Mouse (Mus musculus): ENCODE results near the gene Nt5c2. TPM values are rescaled to one million over a fixed set of nuclear protein-coding genes. Genes with fewer than 3 reads are reported as not detected.

Nt5c2 gene
- polyA plus RNA-seq, 1 experiment from 2014 or later = 89.4 TPM

GRCm38 (mm10) chr19:46857277-46857989, 157.5 kb downstream of the Nt5c2 start:
- 57% methylated on average over 9 of the region's 9 CpGs for WGBS
- no peak overlapping the region for H3K9ac ChIP-seq (replicated peaks; ENCODE audit: low read length)
- no peak overlapping the region for H3K4me3 ChIP-seq (ENCODE audit: low read length)
- H3K4me2 ChIP-seq (replicated peaks; ENCODE audit: low read depth, low read length) = no peak overlapping the region
- no peaks in the 10 kb centered on the region for H3K9me3 ChIP-seq (ENCODE audit: low read length)
- H3K27me3 ChIP-seq (ENCODE audit: insufficient read depth, low read length) = no peaks in the 10 kb centered on the region
- H3K4me1 ChIP-seq (ENCODE audit: insufficient read depth, low read length) = peaks cover 16% of the 10 kb centered on the region; the same call in 1 of the 2 replicates
- H3K27ac ChIP-seq (ENCODE audit: low read length) = no peak overlapping the region
- peak; percentile 61; the same call in 1 of the 2 replicates for ATAC-seq (ENCODE audit: low FRiP score, low TSS enrichment)
- no peaks in the 10 kb centered on the region for H3K36me3 ChIP-seq (ENCODE audit: insufficient read depth, low read length)

GRCm38 (mm10) chr19:46856780-46857179, 158.2 kb downstream of the Nt5c2 start:
- Histone ChIP-seq H3K4me1 (ENCODE audit: insufficient read depth, low read length) (peaks cover 16% of the 10 kb centered on the region; the same call in 1 of the 2 replicates), H3K9ac (replicated peaks; ENCODE audit: low read length) (no peak overlapping the region), H3K36me3 (ENCODE audit: insufficient read depth, low read length) (no peaks in the 10 kb centered on the region), H3K9me3 (ENCODE audit: low read length) (no peaks in the 10 kb centered on the region), H3K27ac (ENCODE audit: low read length) (no peak overlapping the region), H3K4me2 (replicated peaks; ENCODE audit: low read depth, low read length) (no peak overlapping the region), H3K4me3 (ENCODE audit: low read length) (no peak overlapping the region), H3K27me3 (ENCODE audit: insufficient read depth, low read length) (no peaks in the 10 kb centered on the region)
- 35% methylated on average over 10 of the region's 10 CpGs for WGBS
- ATAC-seq (ENCODE audit: low FRiP score, low TSS enrichment) = no peak

- Histone ChIP-seq H3K27ac (ENCODE audit: low read length) (no peak overlapping the region), H3K36me3 (ENCODE audit: insufficient read depth, low read length) (no peaks in the 10 kb centered on the region), H3K4me3 (ENCODE audit: low read length) (no peak overlapping the region), H3K4me1 (ENCODE audit: insufficient read depth, low read length) (peaks cover 16% of the 10 kb centered on the region; the same call in 1 of the 2 replicates), H3K9me3 (ENCODE audit: low read length) (no peaks in the 10 kb centered on the region), H3K4me2 (replicated peaks; ENCODE audit: low read depth, low read length) (no peak overlapping the region), H3K9ac (replicated peaks; ENCODE audit: low read length) (no peak overlapping the region), H3K27me3 (ENCODE audit: insufficient read depth, low read length) (no peaks in the 10 kb centered on the region)
- ATAC-seq (ENCODE audit: low FRiP score, low TSS enrichment) = no peak
- WGBS = 44% methylated on average over 6 of the region's 6 CpGs
Measured at GRCm38 (mm10) chr19:46856232-46856631, 158.7 kb downstream of the Nt5c2 start.

GRCm38 (mm10) chr19:46849443-46849997, 165.4 kb downstream of the Nt5c2 start:
- WGBS = 39% methylated on average over 9 of the region's 9 CpGs
- peak; percentile 49; the same call in 1 of the 2 replicates for ATAC-seq (ENCODE audit: low FRiP score, low TSS enrichment)

GRCm38 (mm10) chr19:46848381-46849268, 166.3 kb downstream of the Nt5c2 start:
- H3K27ac ChIP-seq (ENCODE audit: low read length) = peak overlapping the region; percentile 44
- H3K4me1 ChIP-seq (ENCODE audit: insufficient read depth, low read length) = peaks cover 14% of the 10 kb centered on the region
- no peaks in the 10 kb centered on the region for H3K9me3 ChIP-seq (ENCODE audit: low read length)
- no peak for ATAC-seq (ENCODE audit: low FRiP score, low TSS enrichment)
- 67% methylated on average over 14 of the region's 14 CpGs for WGBS
- no peaks in the 10 kb centered on the region for H3K27me3 ChIP-seq (ENCODE audit: insufficient read depth, low read length)
- no peaks in the 10 kb centered on the region for H3K36me3 ChIP-seq (ENCODE audit: insufficient read depth, low read length)
- no peak overlapping the region for H3K4me2 ChIP-seq (replicated peaks; ENCODE audit: low read depth, low read length)
- no peak overlapping the region for H3K9ac ChIP-seq (replicated peaks; ENCODE audit: low read length)
- no peak overlapping the region for H3K4me3 ChIP-seq (ENCODE audit: low read length)

More at GRCm38 (mm10) chr19:46849443-46849997, 165.4 kb downstream of the Nt5c2 start:
- H3K27me3 ChIP-seq (ENCODE audit: insufficient read depth, low read length) = no peaks in the 10 kb centered on the region
- H3K36me3 ChIP-seq (ENCODE audit: insufficient read depth, low read length) = no peaks in the 10 kb centered on the region
- H3K4me2 ChIP-seq (replicated peaks; ENCODE audit: low read depth, low read length) = no peak overlapping the region
- no peaks in the 10 kb centered on the region for H3K9me3 ChIP-seq (ENCODE audit: low read length)
- H3K4me1 ChIP-seq (ENCODE audit: insufficient read depth, low read length) = peaks cover 14% of the 10 kb centered on the region
- H3K27ac ChIP-seq (ENCODE audit: low read length) = peak overlapping the region; percentile 40; the same call in 1 of the 2 replicates
- H3K4me3 ChIP-seq (ENCODE audit: low read length) = no peak overlapping the region
- no peak overlapping the region for H3K9ac ChIP-seq (replicated peaks; ENCODE audit: low read length)

- no peaks in the 10 kb centered on the region for H3K36me3 ChIP-seq (ENCODE audit: insufficient read depth, low read length)
- peaks cover 14% of the 10 kb centered on the region for H3K4me1 ChIP-seq (ENCODE audit: insufficient read depth, low read length)
- no peaks in the 10 kb centered on the region for H3K27me3 ChIP-seq (ENCODE audit: insufficient read depth, low read length)
- H3K27ac ChIP-seq (ENCODE audit: low read length) = no peak overlapping the region
- H3K9ac ChIP-seq (replicated peaks; ENCODE audit: low read length) = no peak overlapping the region
- no peak overlapping the region for H3K4me3 ChIP-seq (ENCODE audit: low read length)
- H3K4me2 ChIP-seq (replicated peaks; ENCODE audit: low read depth, low read length) = no peak overlapping the region
- ATAC-seq (ENCODE audit: low FRiP score, low TSS enrichment) = no peak
- H3K9me3 ChIP-seq (ENCODE audit: low read length) = no peaks in the 10 kb centered on the region
- WGBS = 85% methylated on average over 5 of the region's 5 CpGs
Measured at GRCm38 (mm10) chr19:46846459-46846858, 168.5 kb downstream of the Nt5c2 start.

- WGBS = 83% methylated on average over 7 of the region's 7 CpGs
- ATAC-seq (ENCODE audit: low FRiP score, low TSS enrichment) = no peak
Measured at GRCm38 (mm10) chr19:46846056-46846455, 168.9 kb downstream of the Nt5c2 start.

DNA sequence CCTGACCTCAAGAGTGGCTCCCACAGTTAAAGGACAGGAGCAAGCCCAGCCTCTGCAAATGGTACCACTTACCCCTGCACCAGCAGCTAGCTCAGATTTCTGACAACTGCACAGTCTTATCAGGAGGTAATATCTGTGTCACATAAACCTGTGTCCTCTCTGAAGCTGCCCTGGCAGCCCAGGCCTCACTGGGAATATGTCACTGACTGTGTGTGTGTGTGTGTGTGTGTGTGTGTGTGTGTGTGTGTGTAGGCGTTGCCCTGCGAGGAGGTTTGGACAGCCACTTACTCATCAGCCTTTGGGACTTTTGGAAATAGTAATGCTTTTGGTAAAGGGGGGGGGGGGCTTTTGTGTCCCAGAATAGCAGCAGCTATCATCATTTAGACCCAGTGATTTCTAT, 171.9 kb downstream of the Nt5c2 start:
- no peak overlapping the region for H3K9ac ChIP-seq (replicated peaks; ENCODE audit: low read length)
- H3K36me3 ChIP-seq (ENCODE audit: insufficient read depth, low read length) = no peaks in the 10 kb centered on the region
- no peak overlapping the region for H3K4me3 ChIP-seq (ENCODE audit: low read length)
- H3K27ac ChIP-seq (ENCODE audit: low read length) = no peak overlapping the region
- no peak for ATAC-seq (ENCODE audit: low FRiP score, low TSS enrichment)
- H3K9me3 ChIP-seq (ENCODE audit: low read length) = no peaks in the 10 kb centered on the region
- H3K4me1 ChIP-seq (ENCODE audit: insufficient read depth, low read length) = no peaks in the 10 kb centered on the region
- no peak overlapping the region for H3K4me2 ChIP-seq (replicated peaks; ENCODE audit: low read depth, low read length)
- no peaks in the 10 kb centered on the region for H3K27me3 ChIP-seq (ENCODE audit: insufficient read depth, low read length)
- WGBS = 46% methylated on average over 2 of the region's 2 CpGs

More at GRCm38 (mm10) chr19:46846056-46846455, 168.9 kb downstream of the Nt5c2 start:
- H3K27me3 ChIP-seq (ENCODE audit: insufficient read depth, low read length) = no peaks in the 10 kb centered on the region
- no peak overlapping the region for H3K4me3 ChIP-seq (ENCODE audit: low read length)
- no peak overlapping the region for H3K9ac ChIP-seq (replicated peaks; ENCODE audit: low read length)
- no peaks in the 10 kb centered on the region for H3K9me3 ChIP-seq (ENCODE audit: low read length)
- no peak overlapping the region for H3K4me2 ChIP-seq (replicated peaks; ENCODE audit: low read depth, low read length)
- no peak overlapping the region for H3K27ac ChIP-seq (ENCODE audit: low read length)
- H3K36me3 ChIP-seq (ENCODE audit: insufficient read depth, low read length) = no peaks in the 10 kb centered on the region
- peaks cover 14% of the 10 kb centered on the region for H3K4me1 ChIP-seq (ENCODE audit: insufficient read depth, low read length)

GRCm38 (mm10) chr19:46841016-46841415, 173.9 kb downstream of the Nt5c2 start:
- H3K4me1 ChIP-seq (ENCODE audit: insufficient read depth, low read length) = no peaks in the 10 kb centered on the region
- H3K36me3 ChIP-seq (ENCODE audit: insufficient read depth, low read length) = no peaks in the 10 kb centered on the region
- no peak overlapping the region for H3K27ac ChIP-seq (ENCODE audit: low read length)
- H3K9me3 ChIP-seq (ENCODE audit: low read length) = no peaks in the 10 kb centered on the region
- no peaks in the 10 kb centered on the region for H3K27me3 ChIP-seq (ENCODE audit: insufficient read depth, low read length)
- H3K9ac ChIP-seq (replicated peaks; ENCODE audit: low read length) = no peak overlapping the region
- H3K4me3 ChIP-seq (ENCODE audit: low read length) = no peak overlapping the region
- H3K4me2 ChIP-seq (replicated peaks; ENCODE audit: low read depth, low read length) = no peak overlapping the region
- ATAC-seq (ENCODE audit: low FRiP score, low TSS enrichment) = no peak
- WGBS = 83% methylated on average over 4 of the region's 4 CpGs

Data from kidney, embryonic 16.5 days (tissue).